Mouse (Mus musculus): ENCODE data around the gene Vps9d1. TPM values are rescaled to one million over a fixed set of nuclear protein-coding genes. Genes with fewer than 3 reads are reported as not detected.
A peak's percentile ranks its signal among the peaks of the same experiment; 100 is the strongest.

The Vps9d1 gene
- total and polyA plus RNA-seq, 2 experiments from 2014 or later = 57.5 to 92.3 TPM

- Histone ChIP-seq H3K4me2 (ENCODE audit: low read depth, low read length) (no peak overlapping the region), H3K27me3 (ENCODE audit: insufficient read depth, low read length) (no peaks in the 10 kb centered on the region), H3K9ac (replicated peaks; ENCODE audit: low read length) (no peak overlapping the region), H3K4me3 (ENCODE audit: low read length) (no peak overlapping the region), H3K9me3 (ENCODE audit: low read length) (no peaks in the 10 kb centered on the region), H3K36me3 (ENCODE audit: insufficient read depth, low read length) (no peaks in the 10 kb centered on the region), H3K27ac (no peak overlapping the region), H3K4me1 (ENCODE audit: insufficient read depth, low read length) (peaks cover 8% of the 10 kb centered on the region)
- no peak for TF ChIP-seq CTCF (IDR thresholded peaks at IDR 0.05; ENCODE audit: low read depth)
- WGBS = 78% methylated on average over 1 of the region's 1 CpGs
- no peak for DNase-seq (ENCODE audit: low spot score)
- no peak for ATAC-seq
Measured at GRCm38 (mm10) chr8:123220917-123221316, 33.2 kb downstream of the Vps9d1 start.

DNA sequence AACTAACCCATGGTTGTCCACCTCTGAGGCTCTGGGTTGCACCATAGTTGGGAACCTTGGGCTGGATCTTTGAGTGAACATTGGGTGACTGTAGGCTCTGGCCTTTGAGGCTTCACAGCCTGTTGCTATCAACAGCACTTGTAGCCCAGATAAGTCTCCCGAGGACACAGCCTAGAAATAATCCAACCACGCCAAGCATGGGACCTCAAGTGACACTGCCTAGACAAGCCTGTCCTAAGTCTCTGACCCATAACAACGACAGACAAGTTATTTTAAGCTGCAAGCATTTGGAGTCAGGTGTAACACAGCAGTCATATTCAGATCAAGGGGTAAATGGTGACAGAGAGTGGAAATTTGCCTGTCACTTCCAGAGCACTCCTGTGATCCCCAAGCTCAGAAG is 38.7 kb downstream of the Vps9d1 start:
- Histone ChIP-seq H3K36me3 (ENCODE audit: insufficient read depth, low read length) (no peaks in the 10 kb centered on the region), H3K9me3 (ENCODE audit: low read length) (no peaks in the 10 kb centered on the region), H3K9ac (replicated peaks; ENCODE audit: low read length) (no peak overlapping the region), H3K4me1 (ENCODE audit: insufficient read depth, low read length) (peaks cover 13% of the 10 kb centered on the region), H3K4me3 (ENCODE audit: low read length) (no peak overlapping the region), H3K27ac (no peak overlapping the region), H3K4me2 (ENCODE audit: low read depth, low read length) (no peak overlapping the region), H3K27me3 (ENCODE audit: insufficient read depth, low read length) (no peaks in the 10 kb centered on the region)
- DNase-seq (ENCODE audit: low spot score) (no peak), ATAC-seq (no peak)
- TF ChIP-seq CTCF (IDR thresholded peaks at IDR 0.05; ENCODE audit: low read depth) = no peak
- 76% methylated on average over 3 of the region's 3 CpGs for WGBS

DNA sequence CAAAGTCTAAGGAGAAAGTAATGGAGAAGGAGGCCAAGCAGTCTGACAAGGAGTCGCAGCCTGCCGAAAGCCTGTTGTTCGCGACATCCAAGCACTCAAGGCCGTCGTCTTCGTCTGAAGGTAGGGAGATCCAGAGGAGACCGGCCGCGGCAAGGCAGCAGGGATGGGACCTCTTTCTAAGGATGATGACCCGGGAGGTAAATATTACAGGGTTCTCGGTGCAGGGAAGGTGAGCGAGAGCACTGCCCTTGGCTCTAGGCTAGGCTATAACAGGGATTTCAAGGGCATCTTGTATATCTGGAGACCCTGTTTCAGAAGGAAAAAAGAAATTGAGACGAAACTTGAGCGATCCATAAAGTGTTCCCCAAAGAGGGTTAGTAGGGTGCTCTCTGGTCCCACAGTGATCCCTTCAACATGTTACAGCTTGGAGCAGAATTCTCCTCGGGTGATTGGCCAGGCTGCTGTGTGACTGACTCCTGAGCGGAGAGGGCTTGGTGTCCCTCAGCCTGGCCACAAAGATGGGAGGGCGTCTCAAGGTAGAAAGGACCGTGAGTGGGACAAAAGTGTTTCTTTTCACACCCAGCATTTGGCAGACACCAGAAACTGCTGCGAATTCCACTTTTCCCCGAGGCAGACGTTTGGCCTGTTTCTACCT is 40.9 kb downstream of the Vps9d1 start:
- peak overlapping the region; percentile 95 for H3K4me2 ChIP-seq (ENCODE audit: low read depth, low read length)
- no peak for TF ChIP-seq CTCF (IDR thresholded peaks at IDR 0.05; ENCODE audit: low read depth)
- peaks cover 14% of the 10 kb centered on the region; the same call in 1 of the 2 replicates for H3K36me3 ChIP-seq (ENCODE audit: insufficient read depth, low read length)
- H3K4me1 ChIP-seq (ENCODE audit: insufficient read depth, low read length) = peaks cover 13% of the 10 kb centered on the region
- no peaks in the 10 kb centered on the region for H3K27me3 ChIP-seq (ENCODE audit: insufficient read depth, low read length)
- DNase-seq (ENCODE audit: low spot score) (no peak), ATAC-seq (peak; percentile 11; the same call in 1 of the 2 replicates)
- 18% methylated on average over 22 of the region's 22 CpGs for WGBS
- peak overlapping the region; percentile 97 for H3K4me3 ChIP-seq (ENCODE audit: low read length)
- peak overlapping the region; percentile 70 for H3K27ac ChIP-seq
- peak overlapping the region; percentile 99 for H3K9ac ChIP-seq (replicated peaks; ENCODE audit: low read length)
- no peaks in the 10 kb centered on the region for H3K9me3 ChIP-seq (ENCODE audit: low read length)

DNA sequence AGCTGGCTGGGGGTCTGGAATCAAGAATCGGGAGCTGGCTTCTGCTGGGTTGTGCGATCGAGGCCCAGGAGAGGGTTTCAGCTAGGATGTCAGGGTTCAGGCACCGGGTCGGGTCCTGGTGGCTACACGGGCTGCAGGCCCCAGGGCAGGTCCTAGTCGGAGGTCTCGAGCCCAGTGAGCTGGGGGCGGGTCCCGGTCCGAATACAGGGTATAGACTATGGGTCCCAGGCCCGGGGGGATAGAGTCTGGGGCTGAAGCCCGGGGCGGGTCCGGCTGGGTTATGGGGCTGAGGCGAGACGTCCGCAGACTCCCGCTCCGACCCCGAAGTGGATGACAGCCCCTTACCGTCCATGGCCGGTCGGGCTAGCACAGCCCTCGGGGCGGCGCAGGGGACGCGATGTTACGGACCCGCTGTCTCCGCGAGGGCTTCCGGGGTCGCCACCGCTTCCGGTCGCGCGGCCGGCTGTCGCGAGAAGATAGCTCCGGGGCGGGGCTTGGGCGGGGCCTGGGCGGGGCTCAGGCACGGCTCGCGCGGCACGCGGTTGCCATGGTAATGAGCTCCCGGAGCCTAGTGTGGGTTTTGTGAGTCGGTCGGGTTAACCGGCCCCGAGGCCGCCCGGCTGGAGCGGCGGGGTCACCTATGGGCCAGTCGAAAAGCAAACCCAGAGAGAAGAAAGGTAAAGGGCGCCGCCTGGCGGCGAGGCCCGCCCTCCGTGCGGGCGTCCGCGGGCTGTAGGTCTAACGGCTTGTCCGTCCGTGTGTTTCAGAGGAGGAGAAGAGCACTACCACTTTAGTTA is 41.6 kb downstream of the Vps9d1 start, which contains the start of the genes Chmp1a and Spata33:
TSS of gene Chmp1a (minus strand) at position 443 of the 797 bp plus-strand sequence.
TSS of gene Spata33 (plus strand) at position 512 of the 797 bp plus-strand sequence.
- Histone ChIP-seq H3K27me3 (ENCODE audit: insufficient read depth, low read length) (no peaks in the 10 kb centered on the region), H3K4me3 (ENCODE audit: low read length) (peak within 1 kb of the TSS; percentile 97), H3K9me3 (ENCODE audit: low read length) (no peaks in the 10 kb centered on the region), H3K4me2 (ENCODE audit: low read depth, low read length) (peak within 1 kb of the TSS; percentile 95), H3K4me1 (ENCODE audit: insufficient read depth, low read length) (peaks cover 13% of the 10 kb centered on the region), H3K9ac (replicated peaks; ENCODE audit: low read length) (peak within 1 kb of the TSS; percentile 99), H3K27ac (peak within 1 kb of the TSS; percentile 78), H3K36me3 (ENCODE audit: insufficient read depth, low read length) (peaks cover 22% of the 10 kb centered on the region; the same call in 1 of the 2 replicates)
- under 1% methylated on average over 76 of the region's 76 CpGs for WGBS
- ATAC-seq (peak; percentile 96), DNase-seq (ENCODE audit: low spot score) (peak; percentile 96)
- peak; percentile 66 for TF ChIP-seq CTCF (IDR thresholded peaks at IDR 0.05; ENCODE audit: low read depth)

GRCm38 (mm10) chr8:123211876-123212275 is 42.3 kb downstream of the Vps9d1 start:
- Histone ChIP-seq H3K4me2 (ENCODE audit: low read depth, low read length) (peak overlapping the region; percentile 95), H3K4me1 (ENCODE audit: insufficient read depth, low read length) (peaks cover 13% of the 10 kb centered on the region), H3K9ac (replicated peaks; ENCODE audit: low read length) (peak overlapping the region; percentile 99), H3K27ac (peak overlapping the region; percentile 78; the same call in 1 of the 2 replicates), H3K9me3 (ENCODE audit: low read length) (no peaks in the 10 kb centered on the region), H3K4me3 (ENCODE audit: low read length) (peak overlapping the region; percentile 97), H3K36me3 (ENCODE audit: insufficient read depth, low read length) (peaks cover 28% of the 10 kb centered on the region; the same call in 1 of the 2 replicates), H3K27me3 (ENCODE audit: insufficient read depth, low read length) (no peaks in the 10 kb centered on the region)
- no peak for DNase-seq (ENCODE audit: low spot score)
- no peak for ATAC-seq
- TF ChIP-seq CTCF (IDR thresholded peaks at IDR 0.05; ENCODE audit: low read depth) = no peak
- WGBS = 51% methylated on average over 10 of the region's 10 CpGs

GRCm38 (mm10) chr8:123203571-123203970 is 50.6 kb downstream of the Vps9d1 start:
- 85% methylated on average over 3 of the region's 3 CpGs for WGBS

More at GRCm38 (mm10) chr8:123203571-123203970, 50.6 kb downstream of the Vps9d1 start:
- DNase-seq (ENCODE audit: low spot score) (no peak), ATAC-seq (no peak)
- no peak overlapping the region for H3K4me3 ChIP-seq (ENCODE audit: low read length)
- TF ChIP-seq CTCF (IDR thresholded peaks at IDR 0.05; ENCODE audit: low read depth) = no peak
- H3K4me2 ChIP-seq (ENCODE audit: low read depth, low read length) = no peak overlapping the region
- peaks cover 24% of the 10 kb centered on the region; the same call in 1 of the 2 replicates for H3K36me3 ChIP-seq (ENCODE audit: insufficient read depth, low read length)
- H3K27ac ChIP-seq = no peak overlapping the region
- H3K9ac ChIP-seq (replicated peaks; ENCODE audit: low read length) = no peak overlapping the region
- no peaks in the 10 kb centered on the region for H3K9me3 ChIP-seq (ENCODE audit: low read length)
- H3K27me3 ChIP-seq (ENCODE audit: insufficient read depth, low read length) = no peaks in the 10 kb centered on the region
- no peaks in the 10 kb centered on the region for H3K4me1 ChIP-seq (ENCODE audit: insufficient read depth, low read length)
